In the genomic region with DNA sequence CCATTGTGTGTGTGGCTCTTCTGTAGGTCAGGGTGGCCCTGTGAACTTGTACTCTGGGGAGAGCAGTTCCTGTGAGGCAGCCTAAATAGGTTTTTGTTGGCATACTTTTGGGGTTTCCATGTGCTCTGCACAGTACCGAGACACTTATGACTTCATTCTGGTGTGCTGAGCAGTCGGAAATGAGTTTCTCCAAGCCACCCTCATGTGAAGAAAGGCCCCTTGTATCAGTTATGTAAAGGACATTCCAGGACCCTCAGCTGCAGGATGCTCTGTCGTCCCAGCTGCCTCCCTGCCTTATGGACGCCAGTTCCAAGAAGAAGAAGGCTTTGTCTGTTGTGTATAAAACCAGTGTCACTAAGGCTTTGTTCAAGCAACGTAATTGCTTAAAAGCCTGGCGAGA, we compare ENCODE assay signal across 13 mouse cellular contexts.
DNase-seq lines count a peak whose midpoint lies in the region; ATAC-seq and TF ChIP-seq lines count a peak whose summit lies in the region.
"Had no signal": no experiment of that assay in that cellular context is flagged by ENCODE, and none has a peak within 500 bp of the region (broad histone marks: within the 10 kb centered on the region; RNA-seq: fewer than 3 reads in every experiment).

No protein-coding gene starts in this region.

- H3K27me3 ChIP-seq in heart, embryonic 12.5 days (replicated peaks) = no peaks in the 10 kb centered on the region
- H3K27me3 ChIP-seq in intestine, embryonic 15.5 days (replicated peaks) = no peaks in the 10 kb centered on the region
- no peaks in the 10 kb centered on the region for H3K27me3 ChIP-seq in intestine, embryonic 16.5 days (replicated peaks; ENCODE audit: control insufficient read depth, insufficient read depth, low read length)
- no peaks in the 10 kb centered on the region for H3K27me3 ChIP-seq in CH12.LX (replicated peaks)
- H3K27me3 ChIP-seq: liver, embryonic 13.5 days; Patski; stomach, embryonic 15.5 days had no signal

- TF ChIP-seq EP300 in CH12.LX (IDR thresholded peaks at IDR 0.05; ENCODE audit: low read length) = no peak; the same call in 1 of the 2 replicates

- dilution Hi-C loops in CH12.LX (cut with MboI; ENCODE audit: extremely low pct_ligation_motif_present, extremely low pct_unique_long_range_greater_than_20kb, low sequenced_read_pairs) = no loop called here

- no peak for DNase-seq in heart, adult 8-10 months (ENCODE audit: low spot score)
- DNase-seq in CH12.LX (ENCODE audit: extremely low read depth) = no peak
- DNase-seq in brain, adult 2 months (ENCODE audit: low read depth, low spot score) = peak; percentile 37
- DNase-seq in spleen, postnatal 10 days (ENCODE audit: low spot score in 2 of 2) = no peak
- DNase-seq: adrenal gland, adult 2 months; kidney, postnatal 10 days; layer of hippocampus, adult 9-11 months; liver, embryonic 13.5 days had no signal

- H3K79me2 ChIP-seq in CH12.LX (replicated peaks; ENCODE audit: control insufficient read depth, extremely low read depth, insufficient read depth, poor library complexity, severe bottlenecking) = no peaks in the 10 kb centered on the region

- no peak overlapping the region for H3K4me3 ChIP-seq in heart, embryonic 12.5 days
- H3K4me3 ChIP-seq in intestine, embryonic 15.5 days (replicated peaks) = no peak overlapping the region
- H3K4me3 ChIP-seq in intestine, embryonic 16.5 days (ENCODE audit: low read length) = no peak overlapping the region
- no peak overlapping the region for H3K4me3 ChIP-seq in CH12.LX (replicated peaks in 1 of 3; ENCODE audit: low read depth in 2 of 3, low read length in 2 of 3, poor library complexity in 1 of 3)
- H3K4me3 ChIP-seq: liver, embryonic 13.5 days; stomach, embryonic 15.5 days had no signal

- no peak for ATAC-seq in heart, embryonic 12.5 days (ENCODE audit: insufficient number of reproducible peaks, low FRiP score)
- 0 out of 2 replicates have a peak, but pooled peaks have one; percentile 31 for ATAC-seq in intestine, embryonic 15.5 days
- no peak for ATAC-seq in intestine, embryonic 16.5 days
- ATAC-seq: Patski had no signal

- H3K4me1 ChIP-seq in heart, embryonic 12.5 days (replicated peaks) = peaks cover 35% of the 10 kb centered on the region
- H3K4me1 ChIP-seq in intestine, embryonic 15.5 days (replicated peaks) = peaks cover 2% of the 10 kb centered on the region; the same call in 1 of the 2 replicates
- 0 out of 2 replicates have a peak, but pooled peaks cover 6% of the 10 kb centered on the region for H3K4me1 ChIP-seq in intestine, embryonic 16.5 days (ENCODE audit: control insufficient read depth, insufficient read depth, low read length)
- H3K4me1 ChIP-seq in CH12.LX (ENCODE audit: control insufficient read depth in 1 of 2, insufficient read depth in 2 of 2) = peaks cover 24 to 36% of the 10 kb centered on the region in 2 experiments

- peak overlapping the region; percentile 71 for H3K27ac ChIP-seq in heart, embryonic 12.5 days (ENCODE audit: poor library complexity, severe bottlenecking)
- no peak overlapping the region for H3K27ac ChIP-seq in intestine, embryonic 15.5 days
- no peak overlapping the region for H3K27ac ChIP-seq in intestine, embryonic 16.5 days (ENCODE audit: low read length)
- H3K27ac ChIP-seq in CH12.LX (ENCODE audit: insufficient read depth, low read depth) = no peak overlapping the region
- H3K27ac ChIP-seq: liver, embryonic 13.5 days; stomach, embryonic 15.5 days had no signal

- no peaks in the 10 kb centered on the region for H3K36me3 ChIP-seq in heart, embryonic 12.5 days
- H3K36me3 ChIP-seq in intestine, embryonic 15.5 days = no peaks in the 10 kb centered on the region
- H3K36me3 ChIP-seq in intestine, embryonic 16.5 days (ENCODE audit: control insufficient read depth, insufficient read depth, low read length) = no peaks in the 10 kb centered on the region
- H3K36me3 ChIP-seq in CH12.LX (replicated peaks in 1 of 2; ENCODE audit: control insufficient read depth in 1 of 2, insufficient read depth in 1 of 2, low read length in 1 of 2) = peaks cover 0 to 14% of the 10 kb centered on the region in 2 experiments
- H3K36me3 ChIP-seq: liver, embryonic 13.5 days; stomach, embryonic 15.5 days had no signal

- TF ChIP-seq POLR2A in CH12.LX (IDR thresholded peaks at IDR 0.05; ENCODE audit: low read depth, low read length) = no peak

- in situ Hi-C loops in CH12.LX (cut with MboI; ENCODE audit: low pct_ligation_motif_present, low pct_unique_long_range_greater_than_20kb, low sequenced_read_pairs) = no loop called here

- no peaks in the 10 kb centered on the region for H3K9me3 ChIP-seq in heart, embryonic 12.5 days (replicated peaks)
- H3K9me3 ChIP-seq in intestine, embryonic 15.5 days = no peaks in the 10 kb centered on the region
- H3K9me3 ChIP-seq in intestine, embryonic 16.5 days (ENCODE audit: control insufficient read depth, low read length) = no peaks in the 10 kb centered on the region
- H3K9me3 ChIP-seq in CH12.LX (replicated peaks; ENCODE audit: low read length) = no peaks in the 10 kb centered on the region
- H3K9me3 ChIP-seq: liver, embryonic 13.5 days; stomach, embryonic 15.5 days had no signal

- no peak overlapping the region for H3K9ac ChIP-seq in heart, embryonic 12.5 days
- H3K9ac ChIP-seq in intestine, embryonic 15.5 days = no peak overlapping the region
- no peak overlapping the region for H3K9ac ChIP-seq in intestine, embryonic 16.5 days (ENCODE audit: low read depth, low read length)
- H3K9ac ChIP-seq in CH12.LX (ENCODE audit: insufficient read depth, low read depth) = no peak overlapping the region
- H3K9ac ChIP-seq: liver, embryonic 13.5 days; stomach, embryonic 15.5 days had no signal

- TF ChIP-seq CTCF in CH12.LX (conservative IDR thresholded peaks at IDR 0.05 in 1 of 2, IDR thresholded peaks at IDR 0.05 in 1 of 2; ENCODE audit: low read depth in 2 of 2, low read length in 2 of 2) = no peak

- no peak for TF ChIP-seq RAD21 in CH12.LX (IDR thresholded peaks at IDR 0.05; ENCODE audit: low read depth, low read length)

- 21% methylated on average over 6 of the region's 6 CpGs for WGBS in heart, embryonic 12.5 days
- 67% methylated on average over 6 of the region's 6 CpGs for WGBS in intestine, embryonic 15.5 days
- WGBS in intestine, embryonic 16.5 days = 57% methylated on average over 6 of the region's 6 CpGs

- H3K4me2 ChIP-seq in heart, embryonic 12.5 days = no peak overlapping the region
- no peak overlapping the region for H3K4me2 ChIP-seq in intestine, embryonic 15.5 days (replicated peaks)
- H3K4me2 ChIP-seq in intestine, embryonic 16.5 days (ENCODE audit: low read depth, low read length) = no peak overlapping the region
- no peak overlapping the region for H3K4me2 ChIP-seq in CH12.LX (ENCODE audit: insufficient read depth, low read depth, poor library complexity, severe bottlenecking)
- H3K4me2 ChIP-seq: liver, embryonic 13.5 days; stomach, embryonic 15.5 days had no signal

TF ChIP-seq in CH12.LX, 34 proteins besides CTCF, POLR2A, EP300 and RAD21:
- peak; percentile 38; the same call in 1 of the 2 replicates for TF ChIP-seq BHLHE40 (IDR thresholded peaks at IDR 0.05; ENCODE audit: low read depth, low read length)
- TF ChIP-seq MYC (IDR thresholded peaks at IDR 0.05; ENCODE audit: low read depth, low read length) = 0 out of 2 replicates have a peak, but pooled peaks have one; percentile 28
- no peak for TF ChIP-seq KAT2A (IDR thresholded peaks at IDR 0.05; ENCODE audit: insufficient replicate concordance, low read length)
- TF ChIP-seq ETS1 (conservative IDR thresholded peaks at IDR 0.05; ENCODE audit: low read depth, low read length) = 0 out of 2 replicates have a peak, but pooled peaks have one; percentile 12
- TF ChIP-seq TCF12 (IDR thresholded peaks at IDR 0.05; ENCODE audit: low read depth, low read length) = no peak
